Mouse (Mus musculus): ENCODE results near the gene Sltm.
"Not testable (repeated sequence)": the region's sequence is repeated elsewhere in the genome, so short reads cannot be mapped to it uniquely, and the experiment has no call there.

Sltm gene

DNA sequence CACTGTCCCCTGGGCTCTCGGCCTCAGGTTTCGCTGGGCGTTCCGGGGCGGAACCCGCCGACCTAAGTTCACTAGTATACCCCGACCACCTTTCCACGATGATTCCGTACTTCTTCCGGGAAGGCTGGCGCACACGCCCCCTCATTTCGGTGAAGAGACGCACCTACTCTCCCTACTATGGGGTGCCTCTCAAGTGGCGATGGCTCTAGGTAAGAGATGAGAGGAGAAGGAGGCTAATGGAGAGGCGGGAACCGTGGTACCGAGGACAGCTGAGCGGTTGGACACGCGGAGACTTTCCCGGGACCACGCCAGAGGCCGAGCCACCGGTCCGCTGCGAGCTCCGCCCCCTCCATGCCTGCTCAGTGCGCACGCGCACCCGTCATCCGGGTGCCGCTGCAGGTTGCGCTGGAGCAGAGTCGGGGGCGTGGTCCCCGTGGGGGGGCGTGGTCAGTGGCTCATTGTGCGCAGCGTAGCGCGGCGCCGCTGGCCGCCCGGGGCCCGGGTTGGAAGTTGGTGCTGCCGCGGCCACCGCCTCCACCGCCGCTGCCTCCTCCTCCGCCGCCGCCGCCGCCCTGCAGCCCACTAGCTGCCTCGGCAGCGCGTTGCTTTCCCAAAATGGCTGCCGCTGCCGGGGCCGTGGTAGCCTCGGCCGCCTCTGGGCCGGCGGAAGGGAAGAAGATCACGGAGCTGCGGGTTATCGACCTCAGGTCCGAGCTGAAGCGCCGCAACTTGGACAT lies at the start of gene Sltm:
Sltm (plus strand) TSS at position 450 of the 737 bp plus-strand sequence.
- DNase-seq (ENCODE audit: low spot score) = peak; percentile 99

DNA sequence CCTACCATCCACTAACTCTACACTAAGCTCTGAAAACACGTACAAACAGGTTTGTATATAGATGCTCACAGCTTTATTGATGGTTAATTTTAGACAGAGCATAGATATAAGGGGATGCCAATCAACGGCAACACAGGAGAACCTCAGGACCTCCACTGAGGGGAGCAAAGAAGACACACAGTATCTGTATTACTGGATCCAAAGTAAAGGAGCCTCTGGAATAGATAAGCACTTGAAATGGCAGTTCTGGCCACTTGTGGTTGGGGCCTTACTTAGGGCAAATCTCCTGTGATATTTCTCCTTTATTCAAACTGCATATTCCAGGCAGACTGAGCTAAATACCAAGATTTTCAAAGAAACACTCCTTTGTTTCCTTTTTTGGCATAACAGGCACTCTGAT lies 49.5 kb upstream of the Sltm start:
- no peak for DNase-seq (ENCODE audit: low spot score)

DNA sequence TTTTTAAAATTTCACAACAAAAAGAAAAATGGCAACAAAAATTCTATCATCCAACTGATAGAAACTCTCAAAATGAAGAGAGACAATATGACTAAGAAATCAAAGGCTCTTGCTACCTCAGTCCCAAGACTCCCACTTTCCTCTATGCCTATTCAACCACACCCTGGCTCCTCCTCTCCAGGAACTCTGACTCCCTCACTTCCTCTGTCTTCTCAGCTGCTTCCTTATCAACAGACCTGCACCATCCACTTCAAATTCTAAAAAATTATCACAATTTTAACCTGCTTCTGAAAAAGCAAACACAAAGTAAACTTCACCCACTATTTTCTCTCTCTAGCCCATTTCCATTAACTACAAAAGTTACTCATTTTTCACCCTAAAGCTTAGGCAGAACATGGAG lies 45.6 kb upstream of the Sltm start:
- no peak for DNase-seq (ENCODE audit: low spot score)

DNA sequence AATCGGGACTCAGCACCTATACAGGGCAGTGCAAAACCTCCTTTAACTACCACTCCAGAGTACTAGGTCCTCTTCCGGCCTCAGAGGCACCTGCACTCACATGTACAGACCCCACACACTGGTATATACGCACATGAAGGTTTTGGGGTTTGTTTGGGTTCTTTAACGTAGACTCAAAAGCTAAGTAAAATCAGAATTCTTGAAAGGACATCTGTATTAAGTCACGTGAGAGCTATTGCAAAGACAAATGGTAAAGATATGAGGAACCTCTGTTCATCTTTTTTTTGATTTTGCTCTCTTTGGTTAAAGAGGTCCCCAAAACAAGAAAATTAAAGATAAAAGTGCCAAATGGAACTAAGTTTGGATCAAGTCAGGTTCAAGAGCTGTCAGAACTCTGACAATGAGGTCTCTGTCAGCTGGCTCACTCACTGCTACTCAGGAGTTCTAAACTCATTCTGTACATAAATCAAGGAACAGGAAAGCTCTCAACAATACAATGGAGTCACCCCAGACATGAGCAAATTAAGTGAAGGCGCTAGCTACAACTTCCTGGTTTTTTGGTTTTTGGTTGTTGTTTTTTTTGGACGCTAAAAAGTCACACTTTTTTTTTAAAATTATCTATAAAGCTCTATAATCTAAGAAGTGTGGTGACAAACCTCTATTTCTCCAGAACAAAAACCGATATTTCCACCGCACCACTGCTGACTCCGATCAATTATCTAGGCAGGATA lies 40.1 kb upstream of the Sltm start:
- no peak for DNase-seq (ENCODE audit: low spot score)

DNA sequence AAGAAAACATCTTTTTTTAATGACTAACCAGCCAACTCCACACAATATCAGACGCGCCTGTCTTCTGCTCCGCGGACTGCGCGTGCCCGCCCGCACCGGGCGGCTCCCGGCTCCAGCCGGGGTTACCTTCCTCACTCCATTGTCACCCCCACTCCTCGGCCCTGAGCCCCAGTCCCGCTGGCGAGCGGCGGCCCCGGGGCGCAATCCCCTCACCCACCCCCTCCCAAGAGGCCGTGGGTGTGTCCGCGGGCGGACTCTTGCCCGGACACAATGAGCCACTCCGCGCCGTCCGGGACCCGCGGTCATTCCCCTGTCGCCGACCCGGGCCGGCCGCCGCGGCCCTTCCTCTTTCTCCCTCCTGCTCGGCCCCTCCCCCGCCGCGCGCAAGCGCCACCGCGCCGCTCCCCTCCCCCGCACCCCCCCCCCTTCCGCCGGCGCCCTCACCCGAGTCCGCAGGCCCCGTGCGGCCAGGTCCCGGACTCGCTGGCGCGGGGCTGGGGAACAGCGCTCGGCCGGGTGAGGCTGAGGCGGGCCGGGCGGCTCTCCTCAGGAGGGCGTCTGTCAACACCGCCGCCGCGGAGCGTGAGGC lies 39.4 kb upstream of the Sltm start:
- peak; percentile 53 for DNase-seq (ENCODE audit: low spot score)

DNA sequence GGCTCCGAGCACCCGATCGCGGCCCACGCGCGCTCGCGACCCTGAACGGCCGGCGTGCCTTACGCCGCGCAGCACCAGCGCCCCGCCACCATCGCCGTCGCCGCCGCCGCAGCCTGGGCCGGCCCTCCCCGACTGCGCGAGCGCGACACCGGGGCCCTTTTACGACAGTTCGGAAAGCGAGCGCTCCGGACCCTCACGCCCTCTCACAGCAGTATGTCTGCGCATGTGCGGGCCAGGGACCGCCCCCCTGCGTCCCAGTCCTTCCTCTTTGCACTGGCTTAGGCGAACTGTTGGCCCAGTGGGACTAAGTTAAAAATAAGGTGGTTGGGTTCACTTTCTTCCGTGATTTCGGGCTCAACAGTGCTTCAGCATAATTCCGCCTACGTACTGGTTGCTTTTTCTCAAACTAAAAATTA lies 38.9 kb upstream of the Sltm start, which contains the start of gene Rnf111:
Rnf111 (minus strand) TSS at position 100 of the 416 bp plus-strand sequence.
- peak; percentile 96 for DNase-seq (ENCODE audit: low spot score)

DNA sequence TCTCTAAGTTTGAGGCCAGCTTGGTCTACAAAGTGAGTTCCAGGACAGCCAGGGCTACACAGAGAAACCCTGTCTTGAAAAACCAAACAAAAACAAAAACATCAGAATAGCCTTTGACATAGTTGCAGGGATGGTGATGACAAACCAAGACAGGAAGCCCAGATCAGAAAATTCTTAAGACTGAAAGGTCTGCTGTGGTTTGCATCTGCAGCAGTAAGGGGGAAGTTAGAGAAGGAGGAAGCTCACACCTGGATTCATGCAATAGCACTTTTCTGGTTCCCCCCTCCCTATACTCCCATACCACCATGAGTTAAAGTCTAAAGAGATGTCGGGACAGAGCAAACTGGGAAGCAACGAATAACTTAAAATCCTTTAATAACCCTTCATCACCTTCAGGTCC lies 36.4 kb upstream of the Sltm start:
- no peak for DNase-seq (ENCODE audit: low spot score)

DNA sequence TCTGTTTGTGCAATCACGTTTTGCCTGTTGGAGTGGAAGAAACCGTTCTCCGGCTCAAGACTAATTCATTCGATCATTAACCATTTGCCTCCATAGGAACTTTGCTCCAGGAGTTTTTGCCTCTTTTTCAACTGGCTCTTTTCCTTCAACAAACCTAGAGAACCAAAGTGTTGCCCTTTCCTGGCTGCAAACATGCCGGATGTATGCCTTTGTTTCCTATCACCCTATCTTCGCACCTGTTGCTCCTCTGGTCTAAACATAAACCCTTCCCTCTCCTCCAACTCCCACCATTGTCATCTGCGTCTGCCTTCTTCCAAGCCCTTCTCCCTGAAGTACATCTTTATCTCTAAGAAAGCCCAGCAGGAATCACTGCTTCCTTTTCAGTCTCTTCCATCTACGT lies 35.8 kb upstream of the Sltm start:
- no peak for DNase-seq (ENCODE audit: low spot score)

DNA sequence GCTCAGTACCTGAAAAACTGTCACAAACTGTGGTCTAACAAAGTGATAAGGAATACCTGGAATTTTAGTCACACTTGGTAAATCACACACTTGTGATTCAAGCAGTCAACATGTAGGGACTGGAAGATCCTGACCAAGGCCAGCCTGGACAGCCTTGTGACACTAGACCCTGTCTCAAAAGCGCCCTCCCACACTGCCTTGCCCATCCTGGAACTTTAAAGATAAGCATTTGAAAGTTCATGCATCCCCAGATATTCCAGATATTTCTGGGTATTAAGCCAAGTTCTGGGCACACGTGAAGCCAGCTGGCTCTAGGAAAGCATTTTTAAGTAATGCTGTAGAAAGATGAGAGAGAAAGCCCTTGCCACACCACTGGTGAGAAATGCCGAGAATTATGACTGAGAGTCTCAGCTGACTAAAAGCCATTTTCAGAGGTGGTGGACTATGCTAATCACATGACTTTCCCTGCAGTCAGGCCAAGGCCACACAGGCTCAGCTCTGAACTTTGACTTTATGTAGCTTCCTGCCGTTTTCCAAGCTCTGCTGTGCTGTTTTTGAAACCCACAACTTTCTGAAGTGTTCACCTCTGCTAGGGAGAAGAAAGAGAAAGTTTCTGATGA lies 32.5 kb upstream of the Sltm start:
- DNase-seq (ENCODE audit: low spot score) = peak; percentile 2

DNA sequence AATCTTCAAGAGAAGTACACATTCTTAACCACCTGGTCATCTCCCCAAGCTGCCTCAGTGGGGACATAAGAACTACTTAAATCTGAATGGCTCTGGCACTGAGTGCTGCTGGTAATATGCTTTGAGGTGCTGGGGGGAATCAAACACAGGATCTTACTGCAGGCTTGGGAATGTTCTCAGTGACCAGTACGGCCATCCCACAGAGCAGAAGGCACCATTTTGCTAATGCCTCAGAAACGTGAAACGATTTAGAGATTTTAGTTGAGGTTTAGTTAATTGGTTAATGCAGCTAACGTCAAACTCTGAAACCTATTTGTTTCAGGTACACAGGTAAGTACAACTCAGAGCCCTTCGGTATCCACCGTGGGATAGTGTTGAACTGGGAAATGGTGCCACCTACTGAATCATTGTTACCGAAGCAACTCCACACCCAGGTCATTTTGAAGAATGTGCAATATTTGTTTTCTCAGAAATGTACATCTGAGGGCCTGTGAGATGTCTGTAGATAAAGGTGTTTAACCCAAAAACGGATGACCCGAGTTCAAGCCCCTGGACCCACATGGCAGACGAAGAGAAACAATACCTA lies 31.5 kb upstream of the Sltm start:
- DNase-seq (ENCODE audit: low spot score) = no peak

DNA sequence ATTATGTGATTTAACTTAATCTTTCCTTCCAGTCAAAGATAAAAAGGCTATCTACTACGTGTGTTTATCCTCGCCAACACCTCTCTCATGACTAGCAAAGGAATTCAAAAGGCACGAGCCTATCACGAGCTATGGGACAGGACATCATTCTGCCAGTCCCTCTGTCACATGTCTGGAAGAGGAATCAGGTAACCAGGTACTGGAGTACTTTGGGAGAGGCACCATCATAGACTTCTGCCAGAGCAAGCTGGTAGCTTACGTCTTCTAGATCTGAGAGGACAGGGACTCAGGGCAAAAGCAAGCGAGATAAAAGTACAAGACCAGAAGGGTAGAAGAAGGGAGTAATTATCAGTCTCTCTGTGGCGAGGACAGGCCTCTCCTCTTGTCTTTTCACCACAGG lies 30.9 kb upstream of the Sltm start:
- no peak for DNase-seq (ENCODE audit: low spot score)

DNA sequence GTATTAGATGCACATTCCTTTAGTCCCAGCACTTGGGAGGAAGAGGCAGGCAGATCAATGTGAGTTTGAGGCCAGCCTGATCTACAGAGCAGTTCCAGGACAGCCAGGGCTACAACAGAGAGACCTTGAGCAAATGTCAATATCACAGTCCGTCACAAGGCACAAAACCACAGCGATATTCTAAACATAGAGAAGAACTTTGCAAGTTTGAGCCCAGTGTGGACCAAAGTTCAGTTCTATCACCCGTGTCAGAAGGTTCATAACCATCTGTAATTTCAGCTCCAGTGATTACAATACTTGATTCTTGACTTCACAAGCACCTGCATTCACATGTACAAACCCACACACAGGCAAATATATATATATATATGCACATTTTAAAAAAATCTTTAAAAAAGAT lies 21.9 kb upstream of the Sltm start:
- DNase-seq (ENCODE audit: low spot score) = no peak

DNA sequence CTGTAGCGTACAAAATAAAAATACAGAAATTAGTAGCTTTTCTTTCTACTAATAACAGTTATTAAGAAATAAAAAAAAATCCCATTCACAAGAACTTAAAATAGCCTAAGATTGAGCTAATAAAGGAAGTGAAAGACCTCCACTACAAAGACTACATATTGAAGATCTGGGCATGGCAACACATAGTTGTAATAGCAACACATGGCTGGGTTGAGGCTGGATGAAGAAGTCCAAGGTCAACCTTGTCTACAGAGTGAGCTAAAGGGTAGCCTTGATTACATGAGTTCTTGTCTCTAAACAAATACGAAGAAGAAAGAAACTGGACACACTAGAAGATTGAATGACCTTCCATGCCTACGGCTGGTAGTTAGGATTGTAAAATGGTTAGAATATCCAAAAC lies 18.7 kb upstream of the Sltm start:
- DNase-seq (ENCODE audit: low spot score) = no peak

DNA sequence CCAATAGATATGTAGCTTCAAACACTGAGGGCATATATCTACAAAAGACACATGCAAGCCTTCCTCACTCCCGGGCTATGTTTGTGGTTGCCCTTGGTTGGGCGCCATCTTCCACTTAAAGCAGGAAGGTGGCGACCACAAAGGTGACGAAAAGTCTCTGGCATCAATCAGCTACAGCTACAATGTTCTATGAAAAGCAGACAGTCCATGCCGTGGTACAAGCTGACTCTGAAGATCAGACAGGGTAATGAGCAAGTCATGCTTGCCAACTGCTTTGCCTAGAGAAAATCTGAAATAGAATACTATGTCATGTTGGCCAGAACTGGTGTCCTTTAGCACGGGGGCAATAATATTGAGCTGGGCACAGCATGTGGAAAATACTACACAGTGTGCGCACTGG lies 18.2 kb upstream of the Sltm start:
- no peak for DNase-seq (ENCODE audit: low spot score)

DNA sequence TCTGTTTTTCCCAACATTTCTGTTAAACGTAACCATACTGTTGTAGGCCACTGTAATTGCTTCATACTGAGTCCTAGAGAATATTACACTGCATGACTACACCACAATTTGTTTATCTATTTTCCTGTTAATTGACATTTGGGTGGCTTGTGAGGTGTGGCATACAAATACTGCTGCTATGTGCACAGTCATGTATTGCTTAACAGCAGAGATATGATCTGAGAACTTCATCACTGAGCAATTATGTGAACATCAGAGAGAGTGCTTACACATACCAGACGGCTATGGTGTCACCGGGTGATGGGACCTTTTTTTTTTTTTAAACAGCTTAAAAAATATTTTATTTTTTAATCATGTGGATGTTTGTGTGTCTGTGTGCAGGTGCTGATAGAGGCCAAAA lies 9.2 kb upstream of the Sltm start:
- DNase-seq (ENCODE audit: low spot score) = no peak

DNA sequence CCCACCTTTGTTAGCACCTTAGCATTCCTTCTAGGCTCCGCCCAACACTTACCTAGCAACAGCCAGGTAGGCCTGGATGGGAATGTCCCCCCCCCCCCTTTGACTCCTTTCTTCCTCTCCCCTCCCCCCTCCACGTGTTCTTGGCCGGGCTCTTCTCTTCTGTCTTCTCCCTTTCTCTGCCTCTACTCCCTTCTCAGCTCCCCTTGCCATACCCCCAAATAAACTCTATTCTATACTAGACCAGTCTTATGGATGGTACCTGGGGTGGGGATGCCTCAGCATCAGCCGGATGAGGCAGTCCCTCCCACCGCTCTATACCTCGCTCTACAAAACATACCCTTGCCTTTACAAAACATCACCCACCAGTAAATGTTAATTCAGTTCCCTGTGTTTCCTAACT lies 970 bp upstream of the Sltm start:
- DNase-seq (ENCODE audit: low spot score) = no peak

DNA sequence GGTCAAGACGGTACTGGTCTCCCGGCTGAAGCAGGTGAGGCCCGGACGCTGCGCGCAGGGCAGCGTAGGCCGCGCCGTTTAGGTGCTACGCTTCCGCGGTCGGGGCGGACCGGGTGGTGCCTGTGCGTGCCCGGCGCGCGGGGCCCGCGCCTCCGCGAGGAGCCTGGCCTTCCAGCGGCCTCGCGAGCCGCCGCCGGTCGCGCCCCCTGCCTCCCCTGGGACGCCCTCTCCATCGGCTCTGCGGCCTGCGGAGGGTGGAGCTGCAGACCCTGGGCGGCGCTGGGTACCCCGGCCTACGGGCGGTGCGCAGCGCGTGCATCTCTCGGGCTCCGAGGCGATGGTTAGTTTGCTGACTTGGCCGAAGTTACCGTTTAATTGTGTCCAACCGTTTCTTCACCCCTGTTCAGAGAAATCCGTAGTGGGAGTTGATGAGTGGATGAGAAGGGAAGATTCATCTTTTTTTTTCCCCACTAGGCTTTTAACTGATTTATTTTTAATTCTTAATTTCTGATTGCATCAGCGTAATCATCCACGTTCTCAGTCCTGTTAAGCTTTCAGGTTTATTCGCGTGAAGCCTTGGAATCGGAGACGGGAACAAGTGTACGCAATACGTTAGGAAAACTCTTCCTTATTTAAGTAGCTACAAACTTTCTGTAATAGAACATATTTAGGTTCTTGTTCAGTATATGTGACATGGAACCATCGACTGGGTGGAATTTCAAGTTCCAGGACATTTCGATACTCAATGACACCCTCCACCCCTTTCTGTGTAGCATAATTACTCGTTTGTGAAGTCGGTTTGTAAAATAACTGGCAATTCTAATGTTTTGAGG lies 710 bp downstream of the Sltm start:
- DNase-seq (ENCODE audit: low spot score) = peak; percentile 43

DNA sequence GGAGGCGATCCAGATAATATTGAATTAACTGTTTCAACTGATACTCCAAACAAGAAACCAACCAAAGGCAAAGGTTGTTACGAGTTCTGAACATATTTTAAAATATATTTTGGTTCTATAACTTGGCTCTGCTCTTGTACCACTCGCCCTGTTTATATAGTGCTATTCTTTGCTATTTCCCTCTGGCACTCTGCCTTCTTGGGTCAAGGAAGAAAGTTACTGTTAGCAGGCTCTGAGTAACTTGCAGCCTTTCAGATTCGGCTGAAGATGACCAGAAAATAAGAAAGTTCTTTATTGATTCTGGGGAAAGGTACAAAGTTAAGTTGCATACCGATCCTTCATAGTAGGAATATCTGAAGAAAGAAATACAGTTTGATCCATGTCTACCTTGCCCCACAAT lies 1.4 kb downstream of the Sltm start:
- no peak for DNase-seq (ENCODE audit: low spot score)

DNA sequence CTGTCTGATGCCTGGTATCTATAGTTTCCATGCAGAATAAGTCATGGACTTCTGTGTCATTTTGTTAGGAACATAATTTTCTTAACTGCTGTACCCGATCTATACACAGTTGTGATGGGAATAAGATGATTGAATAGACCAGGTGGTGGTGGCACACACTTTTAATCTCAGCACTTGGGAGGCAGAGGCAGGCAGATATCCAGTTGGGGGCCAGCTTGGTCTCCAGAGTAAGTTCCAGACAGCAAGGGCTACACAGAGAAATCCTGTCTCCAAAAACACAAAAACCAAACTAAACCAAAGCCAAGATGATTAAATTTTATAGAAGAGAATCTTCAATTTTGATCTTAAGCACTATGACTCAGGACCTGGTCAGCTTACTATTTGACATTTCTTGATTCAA lies 2.3 kb downstream of the Sltm start:
- DNase-seq (ENCODE audit: low spot score) = no peak

DNA sequence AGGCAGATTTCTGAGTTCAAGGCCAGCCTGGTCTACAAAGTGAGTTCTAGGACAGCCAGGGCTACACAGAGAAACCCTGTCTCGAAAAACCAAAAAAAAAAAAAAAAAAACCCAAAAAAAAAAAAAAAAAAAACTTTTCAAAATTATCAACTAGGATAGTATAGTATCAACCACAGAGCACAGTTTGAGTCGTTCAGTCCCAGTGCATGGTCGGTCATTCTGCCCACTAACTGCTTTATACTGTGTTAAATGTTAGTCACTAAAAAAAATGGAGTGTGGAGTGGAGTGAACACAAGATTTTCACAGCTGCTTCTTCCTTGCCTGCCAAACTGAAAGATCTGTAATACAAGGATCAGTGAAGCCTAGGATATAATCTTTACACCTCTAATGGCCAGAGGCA lies 4.0 kb downstream of the Sltm start:
- DNase-seq (ENCODE audit: low spot score) = not testable (repeated sequence)

DNA sequence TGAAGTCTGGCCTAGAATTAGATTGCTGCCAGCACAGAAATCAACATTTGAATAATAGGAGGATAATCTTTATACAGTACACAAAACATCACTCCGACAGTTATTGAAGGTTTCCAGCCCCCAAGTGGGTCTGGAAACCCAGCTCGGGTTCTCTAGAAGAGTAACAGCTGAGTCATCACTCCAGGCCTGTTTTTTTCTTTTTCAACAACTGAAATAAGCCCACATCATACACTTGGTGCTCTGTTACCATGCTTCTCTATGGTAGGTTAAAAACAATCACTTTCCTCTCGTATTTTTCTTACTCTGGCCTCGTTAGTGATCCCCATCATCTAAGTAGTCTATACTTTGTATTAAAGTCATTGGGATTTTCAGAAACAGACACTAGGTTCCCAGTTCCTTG lies 5.8 kb downstream of the Sltm start:
- no peak for DNase-seq (ENCODE audit: low spot score)

DNA sequence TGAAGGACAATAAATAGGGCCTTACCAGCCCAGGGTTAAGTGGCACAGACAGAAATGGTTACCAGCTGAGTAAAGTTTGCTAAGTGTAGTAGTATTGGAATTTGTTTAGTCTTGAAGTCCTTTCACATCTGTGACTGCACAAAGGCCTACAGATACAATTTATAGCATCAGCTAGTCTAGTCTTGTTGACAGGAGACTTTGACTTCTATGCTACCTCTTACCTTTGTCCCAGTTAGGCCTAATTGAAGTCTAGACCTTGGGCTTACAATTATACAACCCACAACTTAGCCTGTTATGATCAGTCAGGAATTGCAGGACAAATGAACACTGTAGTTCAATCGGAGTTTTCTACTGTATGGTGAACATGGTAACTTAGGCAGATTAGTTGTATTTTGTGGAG lies 9.0 kb downstream of the Sltm start:
- no peak for DNase-seq (ENCODE audit: low spot score)
